Mouse (Mus musculus): ENCODE measurements around the gene Ptgfrn. TPM values are rescaled to one million over a fixed set of nuclear protein-coding genes. Genes with fewer than 3 reads are reported as not detected.

The Ptgfrn gene
- total RNA-seq, 2 experiments from 2014 or later: 27.1 to 29.3 TPM

GRCm38 (mm10) chr3:101047586-101048275, 62.3 kb downstream of the Ptgfrn start:
- DNase-seq: peak; percentile 73 to 76
- intact Hi-C loops (cut with DNase I): loop anchor here (2.0 kb wide), 1 partner anchor 23 kb away; no protein-coding TSS in a partner anchor

- intact Hi-C loops (cut with DNase I): no loop called here
- peak; percentile 70 to 76 for DNase-seq
Measured at GRCm38 (mm10) chr3:101045431-101045830, 64.6 kb downstream of the Ptgfrn start.

GRCm38 (mm10) chr3:101044686-101045085, 65.4 kb downstream of the Ptgfrn start:
- no peak for DNase-seq
- intact Hi-C loops (cut with DNase I): no loop called here

- intact Hi-C loops (cut with DNase I): no loop called here
- DNase-seq: no peak
Measured at GRCm38 (mm10) chr3:101041997-101042396, 68.1 kb downstream of the Ptgfrn start.

GRCm38 (mm10) chr3:101037984-101038545, 72.0 kb downstream of the Ptgfrn start:
- intact Hi-C loops (cut with DNase I): no loop called here
- no peak for DNase-seq

- no peak for DNase-seq
- intact Hi-C loops (cut with DNase I): no loop called here
Measured at GRCm38 (mm10) chr3:101036001-101036400, 74.1 kb downstream of the Ptgfrn start.

- no peak for DNase-seq
- intact Hi-C loops (cut with DNase I): no loop called here
Measured at GRCm38 (mm10) chr3:101034509-101034908, 75.6 kb downstream of the Ptgfrn start.

GRCm38 (mm10) chr3:101033644-101034043, 76.4 kb downstream of the Ptgfrn start:
- intact Hi-C loops (cut with DNase I): no loop called here
- DNase-seq: no peak

GRCm38 (mm10) chr3:101031456-101032142, 78.5 kb downstream of the Ptgfrn start:
- no peak for DNase-seq
- intact Hi-C loops (cut with DNase I): no loop called here

GRCm38 (mm10) chr3:101030630-101031029, 79.4 kb downstream of the Ptgfrn start:
- intact Hi-C loops (cut with DNase I): no loop called here
- DNase-seq: no peak

- intact Hi-C loops (cut with DNase I): no loop called here
- DNase-seq: no peak
Measured at GRCm38 (mm10) chr3:101029339-101029738, 80.7 kb downstream of the Ptgfrn start, which contains the start of gene Cd101. TSS of gene Cd101 (minus strand) at chr3:101029556.

GRCm38 (mm10) chr3:101026741-101027140, 83.3 kb downstream of the Ptgfrn start:
- no peak for DNase-seq
- intact Hi-C loops (cut with DNase I): no loop called here

- no peak for DNase-seq
Measured at GRCm38 (mm10) chr3:101022967-101023366, 87.1 kb downstream of the Ptgfrn start.

GRCm38 (mm10) chr3:101021481-101022051, 88.5 kb downstream of the Ptgfrn start:
- intact Hi-C loops (cut with DNase I): no loop called here

More at GRCm38 (mm10) chr3:101022967-101023366, 87.1 kb downstream of the Ptgfrn start:
- intact Hi-C loops (cut with DNase I): no loop called here

GRCm38 (mm10) chr3:101021073-101021472, 89.0 kb downstream of the Ptgfrn start:
- intact Hi-C loops (cut with DNase I): no loop called here
- DNase-seq: no peak

More at GRCm38 (mm10) chr3:101021481-101022051, 88.5 kb downstream of the Ptgfrn start:
- no peak for DNase-seq

- intact Hi-C loops (cut with DNase I): no loop called here
- DNase-seq: no peak
Measured at GRCm38 (mm10) chr3:101018494-101018893, 91.6 kb downstream of the Ptgfrn start.

- intact Hi-C loops (cut with DNase I): no loop called here
- DNase-seq: no peak
Measured at GRCm38 (mm10) chr3:101016050-101016449, 94.0 kb downstream of the Ptgfrn start.

- intact Hi-C loops (cut with DNase I): no loop called here
- no peak for DNase-seq
Measured at GRCm38 (mm10) chr3:101015254-101015653, 94.8 kb downstream of the Ptgfrn start.

- intact Hi-C loops (cut with DNase I): no loop called here
- DNase-seq: no peak
Measured at GRCm38 (mm10) chr3:101013536-101013935, 96.5 kb downstream of the Ptgfrn start.

GRCm38 (mm10) chr3:101013005-101013404, 97.1 kb downstream of the Ptgfrn start:
- intact Hi-C loops (cut with DNase I): no loop called here
- DNase-seq: no peak

- no peak for DNase-seq
- intact Hi-C loops (cut with DNase I): no loop called here
Measured at GRCm38 (mm10) chr3:101012597-101012996, 97.5 kb downstream of the Ptgfrn start.

Measured in heart, postnatal 36 days (tissue).